Mouse (Mus musculus): ENCODE results near the gene Gpr156.

Gpr156 gene

GRCm38 (mm10) chr16:38008371-38008770 lies 92.1 kb downstream of the Gpr156 start:
- Histone ChIP-seq H3K4me3 (replicated peaks; ENCODE audit: low read length) (no peak overlapping the region), H3K36me3 (ENCODE audit: insufficient read depth, low read length) (no peaks in the 10 kb centered on the region), H3K27me3 (ENCODE audit: insufficient read depth, low read length) (peaks cover 45% of the 10 kb centered on the region), H3K4me1 (replicated peaks; ENCODE audit: low read depth, low read length) (peaks cover 21% of the 10 kb centered on the region), H3K9me3 (ENCODE audit: low read length) (no peaks in the 10 kb centered on the region)
- TF ChIP-seq NANOG (IDR thresholded peaks at IDR 0.05; ENCODE audit: borderline replicate concordance, low read length) (no peak), POU5F1 (IDR thresholded peaks at IDR 0.05; ENCODE audit: borderline replicate concordance, low read length) (no peak), CTCF (conservative IDR thresholded peaks at IDR 0.05; ENCODE audit: low read length) (no peak)

DNA sequence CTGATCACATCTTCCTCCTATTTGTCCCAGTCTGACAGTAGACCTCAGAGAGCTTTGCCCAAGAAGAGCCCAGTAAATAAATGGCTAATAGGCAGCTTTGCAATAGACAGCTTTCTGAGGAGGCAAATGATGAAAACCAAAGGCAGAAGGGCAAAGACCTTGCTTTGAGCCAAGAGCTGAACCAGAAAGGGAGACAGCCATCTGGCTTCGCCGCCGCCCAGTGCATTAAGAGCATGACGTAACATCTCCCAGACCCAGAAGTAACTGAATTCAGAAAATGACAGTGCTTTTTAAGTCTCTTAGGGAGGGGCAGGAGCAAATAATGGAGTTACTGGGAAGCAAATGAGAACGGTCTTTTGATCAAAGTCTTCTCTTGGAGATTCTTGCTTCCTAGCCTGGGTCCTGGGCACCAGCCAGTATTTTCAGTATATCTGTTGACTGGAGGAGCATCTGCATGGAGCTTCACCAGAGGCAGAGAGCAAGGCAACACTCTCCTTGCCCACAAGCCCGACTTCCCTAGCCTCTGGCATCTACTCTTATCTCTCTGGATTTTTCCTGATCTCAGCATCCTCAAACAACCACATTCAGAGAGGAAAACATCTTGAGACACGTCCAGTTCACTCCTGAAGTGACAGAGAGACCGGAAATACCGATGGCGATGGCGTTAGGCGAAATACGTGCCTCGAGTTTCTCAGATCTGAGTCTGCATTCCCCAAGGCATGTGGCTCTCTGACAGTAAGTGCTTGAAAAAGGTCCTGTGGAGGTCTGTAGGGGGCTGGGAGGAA lies 92.9 kb downstream of the Gpr156 start:
- TF ChIP-seq NANOG (IDR thresholded peaks at IDR 0.05; ENCODE audit: borderline replicate concordance, low read length): no peak
- TF ChIP-seq CTCF (conservative IDR thresholded peaks at IDR 0.05; ENCODE audit: low read length): no peak
- TF ChIP-seq POU5F1 (IDR thresholded peaks at IDR 0.05; ENCODE audit: borderline replicate concordance, low read length): no peak
- H3K4me3 ChIP-seq (replicated peaks; ENCODE audit: low read length): no peak overlapping the region

DNA sequence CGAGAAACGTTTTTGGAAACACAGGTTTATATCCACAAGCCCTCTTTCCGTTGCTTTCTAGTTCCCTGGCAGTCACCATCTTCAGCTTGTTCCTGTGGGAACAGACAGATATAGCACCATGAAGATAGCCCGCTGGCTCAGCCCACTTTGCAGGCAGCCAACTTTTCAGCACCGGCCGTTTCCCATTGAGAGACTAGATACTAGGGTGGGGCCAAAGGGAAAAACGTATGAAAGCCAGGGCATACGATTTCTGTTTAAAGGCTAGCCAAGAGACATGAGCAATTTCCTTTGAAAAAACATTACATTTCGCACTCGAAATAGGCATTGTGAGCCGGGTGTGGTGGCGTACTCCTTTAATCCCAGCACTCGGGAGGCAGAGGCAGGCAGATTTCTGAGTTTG lies 95.2 kb downstream of the Gpr156 start:
- TF ChIP-seq NANOG (IDR thresholded peaks at IDR 0.05; ENCODE audit: borderline replicate concordance, low read length) (no peak), CTCF (conservative IDR thresholded peaks at IDR 0.05; ENCODE audit: low read length) (no peak), POU5F1 (IDR thresholded peaks at IDR 0.05; ENCODE audit: borderline replicate concordance, low read length) (no peak)
- peaks cover 16% of the 10 kb centered on the region; the same call in 1 of the 2 replicates for H3K27me3 ChIP-seq (ENCODE audit: insufficient read depth, low read length)
- peaks cover 6% of the 10 kb centered on the region for H3K4me1 ChIP-seq (replicated peaks; ENCODE audit: low read depth, low read length)
- H3K4me3 ChIP-seq (replicated peaks; ENCODE audit: low read length): no peak overlapping the region
- H3K36me3 ChIP-seq (ENCODE audit: insufficient read depth, low read length): no peaks in the 10 kb centered on the region
- H3K9me3 ChIP-seq (ENCODE audit: low read length): no peaks in the 10 kb centered on the region

More for the DNA sequence above, 92.9 kb downstream of the Gpr156 start:
- peaks cover 20% of the 10 kb centered on the region for H3K4me1 ChIP-seq (replicated peaks; ENCODE audit: low read depth, low read length)
- H3K9me3 ChIP-seq (ENCODE audit: low read length): no peaks in the 10 kb centered on the region
- peaks cover 38% of the 10 kb centered on the region for H3K27me3 ChIP-seq (ENCODE audit: insufficient read depth, low read length)
- no peaks in the 10 kb centered on the region for H3K36me3 ChIP-seq (ENCODE audit: insufficient read depth, low read length)

DNA sequence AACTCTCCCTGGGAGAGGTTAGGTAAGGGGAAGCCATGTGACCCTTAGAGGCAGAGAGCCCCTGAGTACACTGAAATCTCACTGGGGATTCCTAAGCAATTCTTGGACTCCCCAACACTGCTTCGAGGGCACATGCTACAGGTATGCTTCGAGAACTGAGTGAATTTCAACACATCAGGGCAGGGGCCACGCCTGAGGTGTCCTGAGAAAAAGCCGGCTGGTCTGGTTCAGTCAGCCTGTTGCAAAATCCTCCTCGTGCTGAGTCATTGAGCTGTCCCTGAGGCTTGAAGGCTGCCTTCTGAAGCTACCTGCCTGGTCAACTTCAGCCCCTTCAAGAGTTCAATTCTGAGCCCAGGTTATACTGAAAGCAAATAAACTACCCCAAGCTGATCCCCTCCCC lies 96.1 kb downstream of the Gpr156 start:
- Histone ChIP-seq H3K9me3 (ENCODE audit: low read length) (no peaks in the 10 kb centered on the region), H3K27me3 (ENCODE audit: insufficient read depth, low read length) (peaks cover 15% of the 10 kb centered on the region; the same call in 1 of the 2 replicates), H3K4me1 (replicated peaks; ENCODE audit: low read depth, low read length) (peaks cover 6% of the 10 kb centered on the region), H3K36me3 (ENCODE audit: insufficient read depth, low read length) (no peaks in the 10 kb centered on the region), H3K4me3 (replicated peaks; ENCODE audit: low read length) (no peak overlapping the region)
- TF ChIP-seq POU5F1 (IDR thresholded peaks at IDR 0.05; ENCODE audit: borderline replicate concordance, low read length): no peak
- no peak for TF ChIP-seq NANOG (IDR thresholded peaks at IDR 0.05; ENCODE audit: borderline replicate concordance, low read length)
- TF ChIP-seq CTCF (conservative IDR thresholded peaks at IDR 0.05; ENCODE audit: low read length): no peak

- TF ChIP-seq NANOG (IDR thresholded peaks at IDR 0.05; ENCODE audit: borderline replicate concordance, low read length) (no peak), POU5F1 (IDR thresholded peaks at IDR 0.05; ENCODE audit: borderline replicate concordance, low read length) (no peak), CTCF (conservative IDR thresholded peaks at IDR 0.05; ENCODE audit: low read length) (no peak)
- Histone ChIP-seq H3K4me3 (replicated peaks; ENCODE audit: low read length) (no peak overlapping the region), H3K9me3 (ENCODE audit: low read length) (no peaks in the 10 kb centered on the region), H3K4me1 (replicated peaks; ENCODE audit: low read depth, low read length) (peaks cover 6% of the 10 kb centered on the region), H3K36me3 (ENCODE audit: insufficient read depth, low read length) (no peaks in the 10 kb centered on the region), H3K27me3 (ENCODE audit: insufficient read depth, low read length) (peaks cover 13% of the 10 kb centered on the region; the same call in 1 of the 2 replicates)
Observed at GRCm38 (mm10) chr16:38012891-38013290, 96.6 kb downstream of the Gpr156 start.

- H3K4me1 ChIP-seq (replicated peaks; ENCODE audit: low read depth, low read length): peaks cover 6% of the 10 kb centered on the region
- no peaks in the 10 kb centered on the region for H3K9me3 ChIP-seq (ENCODE audit: low read length)
- no peaks in the 10 kb centered on the region for H3K36me3 ChIP-seq (ENCODE audit: insufficient read depth, low read length)
Observed at GRCm38 (mm10) chr16:38014951-38015350, 98.7 kb downstream of the Gpr156 start.

DNA sequence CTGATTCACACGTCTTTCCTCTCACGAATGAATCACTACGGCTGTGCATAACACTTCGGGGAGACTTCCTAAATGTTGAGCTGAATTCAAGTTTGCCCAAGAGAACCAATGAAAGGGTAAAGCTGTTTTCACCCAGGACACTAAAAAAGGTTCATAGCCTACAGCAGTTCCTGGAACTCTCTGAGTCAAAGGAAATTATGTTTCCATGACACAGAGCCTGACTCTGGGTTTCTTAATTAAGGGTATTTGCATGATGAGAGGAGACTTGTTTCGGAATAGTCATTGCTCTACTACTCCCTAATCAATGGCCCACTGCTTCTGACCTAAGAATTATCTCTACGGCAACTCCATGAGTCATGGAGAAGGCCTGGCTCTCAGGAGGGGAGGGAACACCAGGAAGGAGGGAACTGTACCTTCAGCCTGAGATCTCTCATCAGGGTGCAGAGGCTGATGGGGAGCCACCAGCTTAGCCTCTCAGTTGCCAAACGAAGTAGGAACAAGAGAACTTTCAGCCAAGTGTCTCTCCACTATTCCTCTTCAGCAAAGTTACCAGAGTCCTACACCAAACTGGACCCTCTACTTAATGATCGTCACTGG lies 100.7 kb downstream of the Gpr156 start:
- TF ChIP-seq POU5F1 (IDR thresholded peaks at IDR 0.05; ENCODE audit: borderline replicate concordance, low read length): no peak
- no peak for TF ChIP-seq CTCF (conservative IDR thresholded peaks at IDR 0.05; ENCODE audit: low read length)
- no peak for TF ChIP-seq NANOG (IDR thresholded peaks at IDR 0.05; ENCODE audit: borderline replicate concordance, low read length)
- Histone ChIP-seq H3K27me3 (ENCODE audit: insufficient read depth, low read length) (no peaks in the 10 kb centered on the region), H3K4me1 (replicated peaks; ENCODE audit: low read depth, low read length) (peaks cover 6% of the 10 kb centered on the region), H3K36me3 (ENCODE audit: insufficient read depth, low read length) (no peaks in the 10 kb centered on the region), H3K9me3 (ENCODE audit: low read length) (peaks cover 8% of the 10 kb centered on the region; the same call in 1 of the 2 replicates), H3K4me3 (replicated peaks; ENCODE audit: low read length) (no peak overlapping the region)

More at GRCm38 (mm10) chr16:38014951-38015350, 98.7 kb downstream of the Gpr156 start:
- TF ChIP-seq NANOG (IDR thresholded peaks at IDR 0.05; ENCODE audit: borderline replicate concordance, low read length): no peak
- TF ChIP-seq POU5F1 (IDR thresholded peaks at IDR 0.05; ENCODE audit: borderline replicate concordance, low read length): no peak
- TF ChIP-seq CTCF (conservative IDR thresholded peaks at IDR 0.05; ENCODE audit: low read length): no peak
- H3K27me3 ChIP-seq (ENCODE audit: insufficient read depth, low read length): no peaks in the 10 kb centered on the region
- H3K4me3 ChIP-seq (replicated peaks; ENCODE audit: low read length): no peak overlapping the region

DNA sequence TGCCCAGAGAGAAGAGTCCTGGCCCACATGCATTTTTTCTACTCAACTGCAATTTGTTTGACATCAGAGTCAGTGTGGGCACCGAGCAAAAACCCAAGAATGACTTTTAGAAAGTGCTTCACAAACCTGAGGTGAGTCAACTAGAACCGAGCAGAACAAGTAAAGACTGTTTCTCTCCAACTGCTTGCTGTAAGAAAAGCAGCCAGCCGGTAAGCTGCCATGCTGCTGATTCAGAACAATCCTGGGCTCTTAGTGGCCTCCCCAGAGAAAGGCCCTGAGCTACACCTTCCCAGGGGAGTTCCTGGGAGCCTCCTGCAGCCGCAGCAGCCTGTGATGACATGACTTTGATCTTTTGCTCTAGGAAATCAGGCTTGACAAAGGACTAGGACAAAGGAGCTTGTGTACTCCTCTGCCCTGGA lies 101.7 kb downstream of the Gpr156 start:
- peaks cover 8% of the 10 kb centered on the region; the same call in 1 of the 2 replicates for H3K9me3 ChIP-seq (ENCODE audit: low read length)
- TF ChIP-seq NANOG (IDR thresholded peaks at IDR 0.05; ENCODE audit: borderline replicate concordance, low read length) (no peak), POU5F1 (IDR thresholded peaks at IDR 0.05; ENCODE audit: borderline replicate concordance, low read length) (no peak), CTCF (conservative IDR thresholded peaks at IDR 0.05; ENCODE audit: low read length) (no peak)

More for the DNA sequence above, 101.7 kb downstream of the Gpr156 start:
- H3K27me3 ChIP-seq (ENCODE audit: insufficient read depth, low read length): no peaks in the 10 kb centered on the region
- H3K36me3 ChIP-seq (ENCODE audit: insufficient read depth, low read length): no peaks in the 10 kb centered on the region
- no peaks in the 10 kb centered on the region for H3K4me1 ChIP-seq (replicated peaks; ENCODE audit: low read depth, low read length)
- H3K4me3 ChIP-seq (replicated peaks; ENCODE audit: low read length): no peak overlapping the region

Data from E14TG2a.4 (cell line).